Mouse (Mus musculus) midbrain, embryonic 11.5 days (tissue): ENCODE data around the gene Atg10. TPM values are rescaled to one million over a fixed set of nuclear protein-coding genes. Genes with fewer than 3 reads are reported as not detected.

Experiments
- ATAC-seq: fragments of 200-750 bp; cut with Nextera tagmentation; 2 replicates; pipeline ENCODE4 v1.8.0; 2017; ENCODE audit warnings: moderate TSS enrichment, moderate library complexity; ENCODE audit not compliant: low FRiP score
- DNase-seq: peaks from one replicate; pipeline ENCODE4 v3.0.0; 2015; ENCODE audit warnings: low spot score; ENCODE audit errors: missing footprints
- H3K27ac ChIP-seq: fragments of 300-500 bp; sonication (generic); 2 replicates; pipeline ENCODE4 v1.5.1; 2014; ENCODE audit warnings: low read depth, low read length
- H3K27me3 ChIP-seq: fragments of 300-500 bp; sonication (generic); 2 replicates; pipeline ENCODE4 v1.6.1; 2014; ENCODE audit warnings: mild to moderate bottlenecking, low read length, moderate library complexity, mixed read lengths; ENCODE audit not compliant: control insufficient read depth, insufficient read depth
- H3K36me3 ChIP-seq: fragments of 300-500 bp; sonication (generic); 2 replicates; pipeline ENCODE4 v1.6.1; 2014; ENCODE audit warnings: mild to moderate bottlenecking, low read length, moderate library complexity, mixed read lengths; ENCODE audit not compliant: control insufficient read depth, insufficient read depth
- H3K4me1 ChIP-seq: fragments of 300-500 bp; sonication (generic); 2 replicates; pipeline ENCODE4 v1.6.1; 2014; ENCODE audit warnings: low read length; ENCODE audit not compliant: control insufficient read depth, insufficient read depth
- H3K4me2 ChIP-seq: fragments of 300-500 bp; sonication (generic); 2 replicates; pipeline ENCODE4 v1.6.1; 2014; ENCODE audit warnings: mild to moderate bottlenecking, moderate library complexity
- H3K4me3 ChIP-seq: fragments of 300-500 bp; sonication (generic); 2 replicates; pipeline ENCODE4 v1.5.1; 2014; ENCODE audit warnings: low read depth, low read length
- H3K9ac ChIP-seq: fragments of 300-500 bp; sonication (generic); 2 replicates; pipeline ENCODE4 v1.6.1; 2014; ENCODE audit warnings: low read length
- H3K9me3 ChIP-seq: fragments of 300-500 bp; sonication (generic); 2 replicates; pipeline ENCODE4 v1.6.1; 2016; ENCODE audit warnings: low read length; ENCODE audit not compliant: control insufficient read depth
- WGBS: fragments of 180-500 bp; shearing (Covaris S2); extraction: QIAGEN DNeasy Blood & Tissue Kit; methylation state at CpG from one replicate; pipeline ENCODE4 v1.1.7; 2014; 5-methylcytosine and 5-hydroxymethylcytosine counted together
- polyA plus RNA-seq: library from polyadenylated mRNA; unstranded; fragments of >200 nt; fragmentation: Nextera tagmentation; extraction: Ambion mirVana; gene quantifications from 2 replicates; pipeline ENCODE4 v1.2.1, GENCODE M21; 2014

Gene Atg10
- polyA plus RNA-seq, 1 experiment from 2014 or later = 14.7 TPM

GRCm38 (mm10) chr13:90985417-90985816, 238.4 kb downstream of the Atg10 start:
- H3K9me3 ChIP-seq = no peaks in the 10 kb centered on the region
- H3K4me1 ChIP-seq = no peaks in the 10 kb centered on the region
- no peak overlapping the region for H3K9ac ChIP-seq
- H3K4me3 ChIP-seq = no peak overlapping the region
- H3K36me3 ChIP-seq = no peaks in the 10 kb centered on the region
- H3K4me2 ChIP-seq = no peak overlapping the region
- no peaks in the 10 kb centered on the region for H3K27me3 ChIP-seq
- ATAC-seq (no peak), DNase-seq (no peak)
- no peak overlapping the region for H3K27ac ChIP-seq
- 87% methylated on average over 3 of the region's 3 CpGs for WGBS

DNA sequence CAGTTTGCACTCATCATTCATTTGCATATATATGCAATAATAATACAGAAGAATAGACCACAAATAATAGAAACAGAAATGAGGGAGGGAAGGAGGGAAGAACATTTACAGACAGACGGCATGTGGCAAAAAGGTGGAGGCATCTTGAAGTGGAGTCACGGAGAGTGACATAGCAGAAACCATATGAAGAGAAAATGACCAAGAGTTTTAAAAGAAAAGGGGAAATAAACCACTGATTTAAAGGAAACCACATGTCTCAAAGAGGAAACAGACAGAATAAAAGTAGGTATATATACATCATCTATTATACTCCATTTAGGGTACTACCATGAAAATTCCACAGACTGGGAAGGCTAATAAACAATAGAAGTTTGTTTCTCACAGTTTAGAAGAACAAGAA, 239.7 kb downstream of the Atg10 start:
- Histone ChIP-seq H3K4me2 (no peak overlapping the region), H3K27me3 (no peaks in the 10 kb centered on the region), H3K27ac (no peak overlapping the region), H3K36me3 (no peaks in the 10 kb centered on the region), H3K4me3 (no peak overlapping the region), H3K9me3 (no peaks in the 10 kb centered on the region), H3K4me1 (no peaks in the 10 kb centered on the region), H3K9ac (no peak overlapping the region)
- no peak for ATAC-seq
- DNase-seq = no peak
- WGBS = 87% methylated on average over 2 of the region's 2 CpGs

- 88% methylated on average over 1 of the region's 1 CpGs for WGBS
- DNase-seq = no peak
- H3K36me3 ChIP-seq = no peaks in the 10 kb centered on the region
- no peak overlapping the region for H3K4me2 ChIP-seq
- H3K4me3 ChIP-seq = no peak overlapping the region
- no peak overlapping the region for H3K27ac ChIP-seq
- H3K27me3 ChIP-seq = no peaks in the 10 kb centered on the region
- H3K9ac ChIP-seq = no peak overlapping the region
- H3K9me3 ChIP-seq = no peaks in the 10 kb centered on the region
- no peaks in the 10 kb centered on the region for H3K4me1 ChIP-seq
- ATAC-seq = no peak
Observed at GRCm38 (mm10) chr13:90981798-90982197, 242.0 kb downstream of the Atg10 start.

GRCm38 (mm10) chr13:90980878-90981674, 242.7 kb downstream of the Atg10 start:
- Histone ChIP-seq H3K4me2 (no peak overlapping the region), H3K36me3 (no peaks in the 10 kb centered on the region), H3K27me3 (no peaks in the 10 kb centered on the region), H3K27ac (no peak overlapping the region), H3K4me1 (no peaks in the 10 kb centered on the region), H3K9ac (no peak overlapping the region), H3K4me3 (no peak overlapping the region), H3K9me3 (no peaks in the 10 kb centered on the region)
- WGBS = 85% methylated on average over 6 of the region's 6 CpGs
- ATAC-seq (no peak), DNase-seq (no peak)

GRCm38 (mm10) chr13:90977057-90977456, 246.7 kb downstream of the Atg10 start:
- no peak for ATAC-seq
- no peaks in the 10 kb centered on the region for H3K9me3 ChIP-seq
- peaks cover 5% of the 10 kb centered on the region for H3K4me1 ChIP-seq
- H3K27ac ChIP-seq = no peak overlapping the region
- H3K27me3 ChIP-seq = no peaks in the 10 kb centered on the region
- no peak overlapping the region for H3K4me2 ChIP-seq
- no peaks in the 10 kb centered on the region for H3K36me3 ChIP-seq
- 78% methylated on average over 3 of the region's 3 CpGs for WGBS
- DNase-seq = no peak
- no peak overlapping the region for H3K9ac ChIP-seq
- H3K4me3 ChIP-seq = no peak overlapping the region

DNA sequence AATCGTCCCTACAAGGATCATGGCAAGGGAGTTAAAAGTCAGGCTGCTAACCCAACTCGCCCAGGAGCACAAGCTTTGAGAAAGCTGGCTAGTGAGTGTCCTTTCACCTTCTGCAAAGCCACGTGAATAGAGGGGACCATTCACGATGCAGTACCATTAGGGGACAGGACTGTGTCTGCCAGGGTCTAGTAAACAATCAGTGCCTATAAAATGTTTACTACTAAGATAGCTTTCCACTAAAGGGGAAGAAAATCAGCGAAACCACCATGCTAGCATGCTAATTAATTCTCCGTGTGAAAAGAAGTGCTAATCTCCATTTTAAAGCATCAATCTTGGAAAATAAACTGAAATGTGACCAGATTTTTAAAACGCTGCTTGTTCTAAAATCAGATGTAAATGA, 250.4 kb downstream of the Atg10 start:
- Histone ChIP-seq H3K36me3 (no peaks in the 10 kb centered on the region), H3K4me1 (peaks cover 5% of the 10 kb centered on the region), H3K4me2 (no peak overlapping the region), H3K9me3 (no peaks in the 10 kb centered on the region), H3K27ac (no peak overlapping the region), H3K9ac (no peak overlapping the region), H3K4me3 (no peak overlapping the region), H3K27me3 (no peaks in the 10 kb centered on the region)
- 41% methylated on average over 7 of the region's 7 CpGs for WGBS
- peak; percentile 77 for ATAC-seq
- no peak for DNase-seq

- no peak overlapping the region for H3K4me2 ChIP-seq
- H3K27me3 ChIP-seq = no peaks in the 10 kb centered on the region
- ATAC-seq = no peak
- no peaks in the 10 kb centered on the region for H3K36me3 ChIP-seq
- H3K4me3 ChIP-seq = no peak overlapping the region
- H3K4me1 ChIP-seq = peaks cover 5% of the 10 kb centered on the region
- no peaks in the 10 kb centered on the region for H3K9me3 ChIP-seq
- H3K27ac ChIP-seq = no peak overlapping the region
- DNase-seq = no peak
- H3K9ac ChIP-seq = no peak overlapping the region
- WGBS = 89% methylated on average over 10 of the region's 10 CpGs
Observed at GRCm38 (mm10) chr13:90970259-90971017, 253.3 kb downstream of the Atg10 start.

GRCm38 (mm10) chr13:90968940-90969339, 254.8 kb downstream of the Atg10 start:
- DNase-seq = no peak
- Histone ChIP-seq H3K9ac (no peak overlapping the region), H3K27me3 (no peaks in the 10 kb centered on the region), H3K27ac (no peak overlapping the region), H3K36me3 (no peaks in the 10 kb centered on the region), H3K4me2 (no peak overlapping the region), H3K9me3 (no peaks in the 10 kb centered on the region), H3K4me3 (no peak overlapping the region), H3K4me1 (peaks cover 5% of the 10 kb centered on the region)
- 70% methylated on average over 4 of the region's 4 CpGs for WGBS
- ATAC-seq = no peak

- Histone ChIP-seq H3K9ac (no peak overlapping the region), H3K4me2 (no peak overlapping the region), H3K27ac (no peak overlapping the region), H3K4me1 (peaks cover 3% of the 10 kb centered on the region; the same call in 1 of the 2 replicates), H3K36me3 (no peaks in the 10 kb centered on the region), H3K27me3 (no peaks in the 10 kb centered on the region), H3K9me3 (no peaks in the 10 kb centered on the region), H3K4me3 (no peak overlapping the region)
- ATAC-seq (peak; percentile 91), DNase-seq (peak; percentile 97)
- WGBS = 8% methylated on average over 4 of the region's 4 CpGs
Observed at GRCm38 (mm10) chr13:90967422-90967821, 256.3 kb downstream of the Atg10 start.
